Mouse (Mus musculus): ENCODE results near the gene Sh3rf1. TPM values are rescaled to one million over a fixed set of nuclear protein-coding genes. Genes with fewer than 3 reads are reported as not detected.
A peak's percentile ranks its signal among the peaks of the same experiment; 100 is the strongest.
"Not testable (repeated sequence)": the region's sequence is repeated elsewhere in the genome, so short reads cannot be mapped to it uniquely, and the experiment has no call there.

Sh3rf1 gene
- total RNA-seq, 2 experiments from 2014 or later: 63.3 to 67.5 TPM

DNA sequence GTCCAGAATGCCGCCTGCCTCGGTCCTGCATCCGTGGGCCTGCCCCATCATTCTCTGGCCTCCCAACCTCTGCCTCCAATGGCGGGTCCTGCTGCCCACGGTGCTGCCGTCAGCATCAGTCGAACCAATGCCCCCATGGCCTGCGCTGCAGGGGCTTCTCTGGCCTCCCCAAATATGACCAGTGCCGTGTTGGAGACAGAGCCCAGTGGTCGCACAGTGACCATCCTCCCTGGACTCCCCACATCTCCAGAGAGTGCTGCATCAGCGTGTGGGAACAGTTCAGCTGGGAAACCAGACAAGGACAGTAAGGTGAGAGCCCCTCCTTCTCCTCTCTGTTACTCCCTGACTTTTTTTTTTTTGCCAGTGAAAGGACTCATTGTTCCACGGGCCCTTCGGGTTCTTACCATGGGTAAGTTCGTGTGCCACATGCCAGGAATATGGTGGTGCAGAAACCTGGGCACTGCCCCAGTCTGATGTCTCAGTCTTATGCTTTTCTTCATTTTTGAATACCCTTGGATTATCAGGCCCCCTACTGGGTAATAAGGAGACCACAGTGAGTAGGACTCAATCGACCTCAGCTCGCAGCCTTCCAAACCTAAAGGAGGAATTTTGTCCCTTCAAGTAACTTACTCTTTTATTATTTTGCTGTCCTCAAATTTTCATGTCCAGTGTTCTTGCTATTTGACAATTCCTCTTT lies 150.5 kb downstream of the Sh3rf1 start:
- DNase-seq: no peak

DNA sequence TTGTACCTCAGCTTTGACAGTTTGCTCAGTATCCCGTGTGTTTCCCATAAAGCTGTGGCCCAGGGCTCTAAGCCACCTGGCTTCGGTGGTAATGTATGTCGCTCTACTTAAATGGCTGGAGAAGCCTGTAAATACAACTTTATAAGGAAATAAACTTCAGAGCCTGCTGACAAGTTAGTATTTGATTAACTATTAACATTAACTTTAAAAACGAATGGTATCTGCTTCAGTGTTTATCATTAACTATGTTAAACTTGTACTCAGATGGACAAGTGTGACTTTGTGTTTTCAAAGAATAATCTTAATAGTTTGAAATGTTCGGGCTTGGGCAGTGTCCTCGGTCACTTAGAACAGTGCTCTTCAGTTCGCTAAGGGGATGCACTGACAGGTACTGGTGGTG lies 151.5 kb downstream of the Sh3rf1 start:
- no peak for DNase-seq

DNA sequence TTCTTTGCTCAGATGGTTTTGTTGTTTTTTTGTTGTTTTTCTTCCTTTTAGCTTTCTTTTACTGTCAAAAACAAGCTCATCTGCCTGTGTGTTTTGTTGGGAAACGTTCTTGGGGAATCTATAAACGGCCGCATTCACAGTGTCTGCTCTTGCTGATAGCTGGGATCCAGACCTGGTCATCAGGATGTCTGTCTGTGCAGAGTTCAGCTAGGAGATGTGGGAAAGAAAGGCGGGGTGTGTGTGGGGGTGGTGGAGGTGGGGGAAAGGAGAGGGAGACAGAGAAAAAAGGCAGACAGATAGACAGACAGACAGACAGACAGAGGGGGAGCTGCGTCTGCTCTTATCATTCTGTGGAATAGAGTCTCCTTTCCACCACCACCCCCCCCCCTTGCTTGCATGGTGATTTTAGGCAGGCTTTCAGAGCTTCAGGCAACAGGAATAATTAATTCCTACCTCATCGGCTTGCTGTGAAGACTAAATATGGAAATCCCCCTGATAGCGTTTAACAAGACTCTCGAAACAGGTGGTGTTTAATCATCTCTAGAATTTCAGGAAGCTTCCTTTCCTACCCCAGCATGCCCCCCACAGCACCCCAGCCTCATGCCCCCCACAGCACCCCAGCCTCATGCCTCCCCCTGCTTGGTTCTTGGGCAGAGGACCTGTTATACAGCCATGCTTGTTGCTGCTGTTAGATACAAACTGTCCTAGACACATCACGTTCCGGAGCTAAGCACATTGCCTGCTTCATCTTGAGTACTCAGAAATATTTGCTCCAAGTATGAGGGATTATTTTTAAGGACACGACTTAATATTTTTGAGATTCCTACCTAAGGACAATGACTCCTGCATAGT lies 155.4 kb downstream of the Sh3rf1 start:
- no peak for DNase-seq

DNA sequence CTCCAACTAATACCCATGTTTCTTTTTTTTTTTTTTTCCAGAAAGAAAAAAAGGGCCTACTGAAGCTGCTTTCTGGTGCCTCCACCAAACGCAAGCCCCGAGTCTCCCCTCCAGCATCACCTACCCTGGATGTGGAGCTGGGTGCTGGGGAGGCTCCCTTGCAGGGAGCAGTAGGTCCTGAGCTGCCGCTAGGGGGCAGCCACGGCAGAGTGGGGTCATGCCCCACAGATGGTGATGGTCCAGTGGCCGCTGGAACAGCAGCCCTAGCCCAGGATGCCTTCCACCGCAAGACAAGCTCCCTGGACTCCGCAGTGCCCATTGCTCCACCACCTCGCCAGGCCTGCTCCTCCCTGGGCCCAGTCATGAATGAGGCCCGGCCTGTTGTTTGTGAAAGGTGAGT lies 160.9 kb downstream of the Sh3rf1 start:
- no peak for DNase-seq

DNA sequence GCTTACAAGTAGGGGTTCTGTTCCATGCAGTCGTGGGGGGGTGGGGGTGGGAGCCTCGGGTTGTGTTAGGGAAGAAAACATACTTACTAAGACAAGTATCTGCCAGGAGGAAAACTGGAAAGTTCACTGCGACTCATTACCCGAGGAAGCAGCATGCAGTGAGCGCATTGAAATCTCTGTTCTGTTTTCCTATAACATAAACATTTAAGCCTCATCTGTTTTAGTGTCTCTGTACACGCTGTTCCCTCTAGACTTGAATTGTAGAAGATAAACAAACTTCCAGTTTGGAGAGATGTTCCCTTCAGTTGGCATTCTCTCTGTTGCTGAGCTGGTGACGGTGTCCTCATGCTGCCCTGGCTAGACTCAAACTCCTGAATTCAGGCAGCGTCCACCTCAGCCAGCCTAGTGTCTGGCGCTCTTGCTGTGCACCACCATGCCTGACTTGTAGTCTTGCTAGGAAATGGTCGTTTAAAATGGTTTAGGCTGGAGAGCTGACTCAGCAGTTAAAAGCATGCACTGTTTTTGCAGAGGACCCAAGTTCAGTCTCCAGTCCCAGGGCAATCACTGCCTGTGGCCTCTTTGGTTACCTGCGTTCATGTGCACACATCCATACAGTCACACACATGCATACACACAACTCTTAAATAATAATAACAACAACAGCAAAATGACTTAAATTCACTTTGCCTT lies 162.0 kb downstream of the Sh3rf1 start:
- DNase-seq: no peak

DNA sequence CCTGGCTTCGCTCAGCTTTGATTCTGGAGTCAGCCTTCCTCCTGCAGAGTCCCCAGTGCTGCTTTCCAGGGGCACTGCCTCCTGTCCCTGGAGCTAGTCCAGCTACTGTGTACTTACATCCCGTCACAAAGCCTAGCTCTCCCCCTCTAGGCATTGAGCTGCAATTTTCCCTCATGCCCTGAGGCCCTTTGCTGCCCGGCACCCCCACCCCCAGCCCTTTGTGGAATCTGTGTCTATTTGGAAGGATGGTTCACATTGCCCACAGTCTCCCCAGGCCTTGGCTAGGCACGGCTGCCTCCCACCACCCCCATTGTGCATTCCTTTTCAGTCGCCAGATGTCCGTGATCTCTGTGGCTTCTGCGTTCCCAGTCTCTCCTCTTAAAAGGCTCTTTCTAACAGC lies 163.0 kb downstream of the Sh3rf1 start:
- DNase-seq: peak; percentile 47 to 68

DNA sequence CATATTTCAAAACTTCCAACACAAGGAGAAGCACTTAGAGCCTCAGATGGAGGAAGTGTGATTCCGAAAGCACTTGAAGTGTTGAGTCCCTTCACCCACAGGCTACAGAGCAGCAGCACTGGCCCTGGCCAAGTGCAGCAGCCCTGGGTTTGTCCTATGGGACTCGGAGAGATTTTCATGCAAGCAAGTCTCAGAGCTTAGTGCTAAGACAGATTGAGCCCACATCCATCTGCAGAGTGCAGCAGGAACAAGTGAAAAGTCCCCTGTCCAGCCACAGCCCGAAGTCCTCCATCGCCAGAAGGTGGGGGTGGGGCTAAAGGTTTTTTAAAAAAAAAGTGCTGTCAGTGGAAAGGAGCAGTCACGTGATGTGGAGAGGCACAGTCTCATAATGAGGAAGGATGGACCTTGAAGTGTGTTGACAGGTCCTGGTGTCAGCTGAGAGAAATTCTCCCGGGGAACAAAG lies 163.9 kb downstream of the Sh3rf1 start:
- DNase-seq: no peak

DNA sequence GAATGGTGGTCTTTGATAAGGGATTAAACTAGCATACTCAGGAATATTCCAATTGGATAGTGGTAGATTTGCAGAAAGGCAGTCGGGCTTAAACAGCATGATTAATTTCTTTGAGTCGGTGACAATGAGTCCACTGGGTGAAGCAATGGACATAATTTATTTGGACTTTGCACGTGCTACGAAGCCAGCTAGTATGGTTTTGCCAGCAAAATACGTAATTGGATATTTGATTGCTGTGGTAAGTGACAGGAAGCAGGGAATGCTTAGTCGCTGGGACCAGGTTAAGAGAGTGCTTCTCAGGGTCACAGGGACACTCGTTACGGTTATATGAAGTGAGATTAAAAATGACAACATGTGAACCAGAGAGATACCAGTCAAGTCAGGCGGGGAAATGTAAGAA lies 164.7 kb downstream of the Sh3rf1 start:
- DNase-seq: no peak

DNA sequence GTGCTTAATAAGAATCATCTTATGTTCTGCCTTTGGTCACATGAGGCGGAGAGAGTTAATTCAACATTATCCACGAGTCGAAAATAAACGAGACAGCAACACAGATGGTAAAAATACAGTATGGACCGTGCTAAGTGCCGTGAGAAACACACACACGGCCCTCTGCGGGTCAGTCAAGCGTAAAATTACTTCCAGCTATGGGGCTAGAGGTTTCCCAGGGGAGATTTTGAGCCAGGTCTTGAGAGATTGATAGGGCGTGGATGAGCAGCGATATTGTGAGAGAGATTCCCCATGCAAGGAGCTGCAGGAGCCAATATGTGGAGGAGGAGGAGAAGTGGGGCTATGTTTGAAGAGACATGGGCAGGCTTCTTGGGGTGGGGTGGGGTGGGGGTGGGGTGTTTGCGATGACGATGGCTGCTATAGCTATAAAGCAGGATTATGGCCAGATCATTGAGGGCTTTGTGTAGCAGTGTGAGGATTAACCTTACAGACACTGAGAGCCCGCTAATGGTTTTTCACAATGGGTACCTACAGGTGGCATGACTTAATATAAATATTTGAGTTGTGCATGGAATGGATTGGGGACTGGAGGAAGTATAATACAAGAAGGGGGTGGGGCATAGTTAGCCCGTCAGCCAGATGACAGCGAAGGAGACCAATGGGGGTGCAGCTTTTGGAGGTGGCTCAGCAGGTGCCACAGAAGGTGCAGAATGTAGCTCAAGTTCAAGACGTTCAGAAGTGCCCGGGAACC lies 166.8 kb downstream of the Sh3rf1 start:
- DNase-seq: no peak

DNA sequence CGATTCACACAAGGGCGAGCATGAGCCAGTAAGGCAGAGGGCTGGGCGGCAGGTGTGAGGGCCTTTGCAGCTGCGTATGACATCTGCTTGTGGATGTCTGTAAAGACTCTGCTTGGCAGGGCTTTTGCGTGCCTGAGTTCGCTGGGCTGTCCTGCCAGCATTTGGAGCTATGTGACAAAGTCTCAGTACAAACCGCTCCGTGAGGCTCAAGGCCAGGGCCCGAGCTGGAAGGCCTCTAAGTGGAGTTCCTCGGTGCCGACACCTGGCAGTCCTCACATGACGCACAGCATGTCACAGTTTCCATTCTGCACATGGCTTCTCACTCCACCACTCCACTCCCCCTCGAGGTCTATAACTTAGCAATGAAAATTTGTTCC lies 167.4 kb downstream of the Sh3rf1 start:
- no peak for DNase-seq

DNA sequence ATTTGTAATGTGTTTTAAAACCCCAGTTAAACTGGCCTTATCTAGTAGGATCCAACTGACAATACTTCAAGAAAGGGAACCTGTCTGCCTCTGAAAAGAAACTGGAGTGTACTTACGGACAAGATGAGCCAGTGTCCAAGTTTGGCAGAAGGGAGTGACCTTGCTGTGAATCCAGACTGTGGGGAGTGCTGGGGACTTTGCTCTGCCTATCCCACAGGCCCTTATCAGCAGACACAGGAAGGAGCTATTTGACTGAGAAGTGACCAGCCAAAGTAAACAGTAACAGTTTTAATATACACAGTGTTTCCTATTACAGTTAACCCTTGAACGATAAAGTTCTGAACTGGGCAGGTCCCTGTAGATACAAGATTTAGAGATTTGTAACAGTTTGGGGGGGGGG lies 173.5 kb downstream of the Sh3rf1 start:
- no peak for DNase-seq

DNA sequence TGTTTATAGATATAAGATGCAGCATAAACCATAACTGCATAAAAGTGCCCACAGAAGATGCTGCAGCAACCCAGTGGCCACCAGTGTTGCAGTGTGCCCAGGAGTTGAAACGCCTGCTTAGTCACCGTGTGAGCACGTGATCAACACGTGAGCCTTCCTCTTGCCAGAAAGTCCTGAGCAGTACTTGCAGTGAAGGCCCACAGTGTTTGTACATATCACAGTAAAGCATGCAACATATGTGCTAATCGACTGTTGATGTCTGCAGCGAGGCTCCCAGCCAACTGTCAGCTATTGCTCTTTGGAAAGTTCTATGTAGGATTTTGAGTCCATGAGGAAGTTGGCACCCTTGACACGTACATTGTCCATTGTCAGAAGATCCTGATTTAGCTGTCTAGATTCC lies 174.1 kb downstream of the Sh3rf1 start:
- no peak for DNase-seq

DNA sequence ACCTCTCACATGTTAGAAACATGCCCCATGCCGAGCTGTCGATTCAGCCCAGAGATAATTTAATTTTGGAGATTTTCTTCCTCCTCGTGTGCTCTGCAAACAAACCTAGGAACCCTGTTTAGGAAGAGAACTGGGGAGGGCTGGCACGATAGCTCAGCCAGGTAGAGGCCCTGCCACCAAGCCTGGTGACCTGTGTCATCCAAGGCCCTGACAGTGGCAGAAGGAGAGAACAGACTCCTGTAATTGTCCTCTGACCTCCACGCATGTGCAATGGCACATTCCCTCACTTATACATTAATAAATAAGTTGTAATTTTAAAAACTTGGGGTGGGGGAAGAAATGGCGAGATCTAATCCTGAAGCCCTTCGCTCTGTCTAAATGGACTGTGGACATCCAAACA lies 179.2 kb downstream of the Sh3rf1 start:
- no peak for DNase-seq

DNA sequence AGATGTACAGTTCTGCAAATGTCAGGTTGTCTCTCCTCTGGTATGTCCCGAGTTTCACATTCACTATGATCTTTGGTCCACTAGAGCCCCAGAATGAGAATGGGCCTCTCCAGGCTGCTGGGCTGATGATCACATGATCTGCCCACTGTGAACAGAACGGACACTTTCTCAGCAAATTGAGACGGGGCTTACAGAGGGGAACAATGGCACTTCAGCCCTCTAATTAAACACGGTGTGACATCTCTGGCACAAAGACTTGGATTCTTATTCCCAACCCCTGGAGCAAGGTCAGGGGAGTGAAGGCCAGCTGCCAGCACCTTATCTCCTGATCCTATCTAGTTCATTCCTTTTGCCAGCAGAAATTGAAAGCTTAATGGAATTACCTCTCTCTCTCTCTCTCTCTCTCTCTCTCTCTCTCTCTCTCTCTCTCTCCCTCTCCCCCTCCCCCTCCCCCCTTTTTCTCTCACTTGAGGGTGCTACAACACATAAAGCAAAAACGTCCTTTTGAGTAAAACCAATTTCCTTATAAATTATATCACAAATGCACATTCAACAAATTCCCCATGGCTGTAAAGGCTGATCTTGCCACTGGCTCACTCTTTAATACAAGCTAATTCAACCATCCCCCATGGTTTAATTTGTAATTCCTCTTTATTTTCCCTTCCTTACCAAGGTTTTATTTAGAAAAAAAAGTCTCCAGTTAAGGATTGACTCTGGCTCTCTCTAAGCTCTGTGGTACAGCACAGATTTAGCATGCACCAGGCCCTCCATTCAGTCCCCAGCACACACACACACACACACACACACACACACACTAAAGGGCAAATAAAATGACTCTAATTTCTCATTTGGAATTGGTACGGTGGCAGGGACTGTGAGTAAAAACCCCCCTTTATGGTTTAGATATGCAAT lies 179.8 kb downstream of the Sh3rf1 start:
- no peak for DNase-seq

DNA sequence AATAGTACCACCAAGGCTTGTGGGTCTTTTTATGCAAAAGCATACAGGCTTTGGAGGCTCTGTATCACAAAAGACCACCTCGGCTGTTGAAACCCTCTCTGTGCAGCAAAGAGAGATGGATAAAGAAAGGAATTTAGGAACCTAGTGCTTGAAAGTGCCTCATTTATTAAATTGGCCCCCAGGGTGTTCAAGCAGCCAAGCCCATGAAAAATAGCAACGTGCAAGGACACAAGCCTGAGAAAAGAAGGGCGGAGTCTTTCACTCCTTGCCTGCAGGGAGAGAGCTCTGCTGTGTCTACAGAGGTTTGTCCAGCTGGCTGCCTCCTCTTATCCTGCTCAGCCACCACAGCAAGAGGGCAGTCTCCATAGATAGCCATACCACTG lies 180.5 kb downstream of the Sh3rf1 start:
- DNase-seq: no peak

DNA sequence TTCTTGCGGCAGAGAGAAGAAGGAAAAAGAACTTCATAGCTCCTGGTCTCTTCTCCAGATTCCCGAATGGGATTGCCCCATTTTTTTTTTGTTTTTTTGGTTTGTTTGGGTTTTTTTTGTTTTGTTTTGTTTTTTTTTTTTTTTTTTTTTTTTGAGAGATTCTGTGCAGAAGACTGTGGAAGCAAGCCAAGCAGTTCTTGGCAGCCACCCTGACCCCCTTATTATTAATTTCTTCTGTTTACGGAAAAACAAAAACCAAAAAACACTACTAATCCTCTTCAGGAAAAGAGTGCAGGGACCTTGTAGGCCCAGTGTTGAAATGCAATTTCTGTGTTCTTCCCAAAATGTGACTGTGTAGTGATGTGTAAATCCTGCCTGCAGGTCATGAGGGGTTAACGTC lies 185.4 kb downstream of the Sh3rf1 start:
- DNase-seq: no peak

DNA sequence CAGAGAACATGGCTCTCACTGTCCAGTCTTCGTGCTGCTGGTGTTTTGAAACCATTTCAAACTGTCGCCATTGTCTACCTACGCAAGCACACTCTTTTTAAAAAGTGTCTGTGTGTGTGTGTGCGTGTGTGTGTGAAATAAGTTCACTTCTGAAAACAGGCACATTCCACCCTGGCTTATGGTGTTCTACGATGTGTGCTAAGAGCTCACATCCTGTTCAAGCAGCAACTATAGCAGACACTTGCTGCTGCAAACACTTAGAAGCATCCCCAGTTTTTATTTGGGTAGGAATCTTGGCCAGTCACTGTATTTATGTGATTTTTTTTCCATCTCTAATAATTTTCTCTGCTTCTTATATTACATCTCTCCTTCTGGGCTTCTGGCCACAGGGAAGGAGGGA lies 186.0 kb downstream of the Sh3rf1 start:
- not testable (repeated sequence) for DNase-seq

DNA sequence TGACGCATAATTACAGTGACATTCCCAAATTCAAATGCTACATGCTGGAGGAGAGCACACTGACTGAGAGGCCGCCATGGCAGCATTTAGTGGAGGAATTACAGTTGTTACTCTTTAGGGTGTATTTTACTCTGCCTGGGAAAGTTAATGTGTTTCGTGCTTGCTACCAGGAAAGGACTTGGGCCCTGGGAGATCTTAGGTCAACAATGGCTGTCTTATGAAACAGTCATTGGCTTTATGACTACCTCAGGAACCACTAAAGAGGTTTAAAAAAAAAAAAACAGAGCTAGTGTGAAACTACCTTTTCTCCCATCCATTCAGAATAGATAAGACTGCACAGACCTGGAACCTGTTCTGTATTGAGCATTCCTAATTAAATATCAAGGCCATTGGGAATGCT lies 195.8 kb downstream of the Sh3rf1 start:
- no peak for DNase-seq

DNA sequence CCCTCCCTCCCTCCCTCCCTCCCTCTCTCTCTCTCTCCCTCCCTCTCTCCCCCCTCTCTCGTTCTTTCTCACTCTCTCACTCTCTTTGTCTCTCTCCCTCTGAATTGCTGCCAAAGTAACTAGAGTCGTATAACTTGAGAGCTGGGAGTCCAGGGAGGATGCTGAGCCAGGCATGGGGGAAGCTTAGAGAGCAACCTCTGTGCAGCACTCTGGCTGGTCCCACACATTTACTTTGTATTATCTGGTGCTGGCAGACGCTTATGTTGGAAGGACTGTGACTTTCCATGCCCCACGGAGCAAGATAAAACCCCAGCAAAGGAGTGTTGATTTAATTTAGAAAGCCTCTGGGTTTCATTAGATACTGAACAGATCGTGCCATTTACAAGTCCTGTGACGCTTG lies 196.5 kb downstream of the Sh3rf1 start:
- DNase-seq: no peak

DNA sequence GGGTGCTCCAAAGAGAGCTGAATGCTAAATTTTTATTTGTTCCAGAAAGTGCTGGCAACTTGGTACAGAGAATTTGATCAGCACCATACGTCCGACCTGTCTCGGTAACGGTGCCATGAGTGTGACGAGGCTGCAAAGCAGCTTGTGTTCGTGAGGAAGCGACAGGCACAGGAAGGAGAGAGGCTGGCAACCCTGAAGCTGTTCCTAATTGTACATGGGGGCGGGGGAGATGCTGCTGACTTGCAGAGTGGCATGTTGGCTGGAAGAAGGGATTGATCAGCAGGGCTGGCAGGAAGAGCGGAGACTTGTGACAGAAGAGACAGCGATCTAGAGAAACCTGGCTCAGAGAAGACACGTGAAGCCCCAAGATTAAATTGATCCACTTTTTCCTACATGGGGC lies 197.9 kb downstream of the Sh3rf1 start:
- peak; percentile 65 to 74 for DNase-seq

DNA sequence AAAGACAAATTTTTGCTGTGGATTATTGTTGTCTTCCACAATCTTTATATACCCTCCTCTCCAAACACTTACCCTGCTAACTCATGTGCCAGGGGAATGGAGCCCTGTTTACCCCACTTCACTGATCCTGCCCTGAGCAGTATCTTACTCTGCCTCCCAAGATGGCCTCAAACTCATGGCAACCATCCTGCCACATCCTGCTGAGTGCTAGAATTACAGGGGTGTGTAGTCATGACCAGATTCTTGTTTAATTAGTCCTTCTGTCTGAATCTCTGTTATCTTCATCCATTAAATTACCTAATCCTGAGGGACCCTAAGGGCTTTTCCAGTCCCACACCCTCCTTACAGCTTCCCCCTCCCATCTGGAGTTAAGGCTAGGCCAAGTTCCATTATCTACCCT lies 201.5 kb downstream of the Sh3rf1 start:
- DNase-seq: no peak

DNA sequence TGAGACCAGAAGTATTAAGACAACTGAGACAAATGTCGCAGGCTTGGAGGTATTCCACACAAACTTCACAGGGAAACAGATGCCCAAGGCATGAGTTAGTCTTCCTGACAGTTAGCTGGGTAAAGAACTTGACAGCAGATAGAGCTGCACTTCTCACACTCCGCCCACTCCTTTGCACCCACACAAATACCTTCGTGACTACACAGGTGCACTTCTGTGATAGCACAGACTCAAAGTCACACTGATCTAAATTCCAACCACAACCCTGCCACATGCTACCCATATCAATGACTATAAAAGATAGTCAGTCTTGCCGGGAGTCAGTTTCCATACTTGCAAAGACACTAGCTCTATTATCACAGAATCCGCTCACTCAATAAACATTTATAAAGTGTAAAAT lies 202.4 kb downstream of the Sh3rf1 start:
- DNase-seq: no peak

All from layer of hippocampus, postnatal 36 days (tissue).